Mouse (Mus musculus) ES-Bruce4 (cell line): ENCODE results near the gene Ceacam19.

Source experiments
- CTCF ChIP-seq: IDR thresholded peaks from one replicate; pipeline ENCODE4 v1.8.1; 2011; ENCODE audit warnings: low read depth, low read length
- POLR2A ChIP-seq: IDR thresholded peaks from one replicate; pipeline ENCODE4 v1.8.1; 2011; ENCODE audit warnings: low read length; ENCODE audit not compliant: insufficient read depth

DNA sequence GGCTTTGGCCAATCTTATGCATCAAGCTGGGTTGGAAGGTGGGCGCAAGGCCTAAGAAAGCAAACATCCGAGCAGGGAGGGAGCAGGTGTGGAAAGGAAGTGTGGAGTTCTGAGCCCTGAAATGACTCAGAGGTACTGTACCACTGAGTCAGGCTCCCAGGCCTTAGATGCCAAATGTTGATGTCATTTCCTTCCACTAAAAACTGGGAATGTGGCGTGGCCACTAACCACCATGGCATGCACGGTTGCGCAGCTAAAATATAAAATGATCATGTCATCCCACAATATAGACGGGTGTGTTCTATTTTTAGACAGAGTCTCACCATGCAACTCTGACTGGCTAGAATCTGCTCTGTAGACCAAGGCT, 23.5 kb upstream of the Ceacam19 start:
- TF ChIP-seq POLR2A (no peak), CTCF (no peak)
